Mouse (Mus musculus): Measurements from ENCODE around the gene Gm20931.
"Not testable (repeated sequence)": the region's sequence is repeated elsewhere in the genome, so short reads cannot be mapped to it uniquely, and the experiment has no call there.

Gene Gm20931

GRCm38 (mm10) chrY:55213420-55213819, at the start of gene Gm20931:
TSS of gene Gm20931 (plus strand) at chrY:55213720.
- not testable (repeated sequence) for DNase-seq (ENCODE audit: low spot score in 2 of 2)

Data from frontal cortex, postnatal 14 days (tissue).